Mouse (Mus musculus) heart, embryonic 13.5 days (tissue): ENCODE measurements around the gene Kmt5a. TPM values are rescaled to one million over a fixed set of nuclear protein-coding genes. Genes with fewer than 3 reads are reported as not detected.
A peak's percentile ranks its signal among the peaks of the same experiment; 100 is the strongest.
"Not testable (repeated sequence)": the region's sequence is repeated elsewhere in the genome, so short reads cannot be mapped to it uniquely, and the experiment has no call there.

Experiments used
- ATAC-seq: fragments of 200-750 bp; cut with Nextera tagmentation; 2 replicates; pipeline ENCODE4 v1.8.0; 2017; ENCODE audit warnings: moderate TSS enrichment; ENCODE audit not compliant: insufficient number of reproducible peaks, low FRiP score, low TSS enrichment; ENCODE audit errors: extremely low read depth
- H3K27ac ChIP-seq: fragments of 300-500 bp; sonication (generic); replicated peaks from 2 replicates; pipeline ENCODE4 v1.5.1; 2015; ENCODE audit warnings: moderate library complexity, mild to moderate bottlenecking, inconsistent platforms
- H3K27me3 ChIP-seq: fragments of 300-500 bp; sonication (generic); replicated peaks from 2 replicates; pipeline ENCODE4 v1.6.1; 2015; ENCODE audit warnings: mild to moderate bottlenecking, inconsistent platforms
- H3K36me3 ChIP-seq: fragments of 300-500 bp; sonication (generic); 2 replicates; pipeline ENCODE4 v1.6.1; 2015; ENCODE audit warnings: mild to moderate bottlenecking, inconsistent platforms
- H3K4me1 ChIP-seq: fragments of 300-500 bp; sonication (generic); 2 replicates; pipeline ENCODE4 v1.6.1; 2015; ENCODE audit warnings: inconsistent platforms
- H3K4me2 ChIP-seq: fragments of 300-500 bp; sonication (generic); 2 replicates; pipeline ENCODE4 v1.6.1; 2015; ENCODE audit warnings: inconsistent platforms, mild to moderate bottlenecking, moderate library complexity
- H3K4me3 ChIP-seq: fragments of 300-500 bp; sonication (generic); 2 replicates; pipeline ENCODE4 v1.5.1; 2015; ENCODE audit warnings: moderate library complexity, mild to moderate bottlenecking, inconsistent platforms
- H3K9ac ChIP-seq: fragments of 300-500 bp; sonication (generic); 2 replicates; pipeline ENCODE4 v1.6.1; 2015; ENCODE audit warnings: inconsistent platforms, mild to moderate bottlenecking, moderate library complexity
- H3K9me3 ChIP-seq: fragments of 300-500 bp; sonication (generic); 2 replicates; pipeline ENCODE4 v1.6.1; 2016; ENCODE audit warnings: inconsistent platforms
- WGBS: fragments of 180-500 bp; shearing (Covaris S2); methylation state at CpG from one replicate; pipeline ENCODE4 v1.1.7; 2015; ENCODE audit warnings: mixed read lengths; 5-methylcytosine and 5-hydroxymethylcytosine counted together
- polyA plus RNA-seq: library from polyadenylated mRNA; unstranded; fragments of >200 nt; fragmentation: Nextera tagmentation; extraction: Ambion mirVana; gene quantifications from 2 replicates; pipeline ENCODE4 v1.2.1, GENCODE M21; 2015

Kmt5a gene
- polyA plus RNA-seq, 1 experiment from 2014 or later = 26.7 TPM

- H3K27me3 ChIP-seq = no peaks in the 10 kb centered on the region
- no peak overlapping the region for H3K9ac ChIP-seq
- no peak for ATAC-seq
- peaks cover 9% of the 10 kb centered on the region for H3K4me1 ChIP-seq
- no peak overlapping the region for H3K4me3 ChIP-seq
- 93% methylated on average over 3 of the region's 3 CpGs for WGBS
- H3K36me3 ChIP-seq = peaks cover 57% of the 10 kb centered on the region
- H3K27ac ChIP-seq = no peak overlapping the region
- no peaks in the 10 kb centered on the region for H3K9me3 ChIP-seq
- no peak overlapping the region for H3K4me2 ChIP-seq
Observed at GRCm38 (mm10) chr5:124488885-124489284, 49.2 kb downstream of the Kmt5a start.

- no peak overlapping the region for H3K4me2 ChIP-seq
- no peaks in the 10 kb centered on the region for H3K9me3 ChIP-seq
- H3K27ac ChIP-seq = no peak overlapping the region
- ATAC-seq = no peak
- no peak overlapping the region for H3K4me3 ChIP-seq
- H3K27me3 ChIP-seq = no peaks in the 10 kb centered on the region
- 84% methylated on average over 4 of the region's 4 CpGs for WGBS
- H3K4me1 ChIP-seq = no peaks in the 10 kb centered on the region
- H3K9ac ChIP-seq = no peak overlapping the region
- peaks cover 84% of the 10 kb centered on the region for H3K36me3 ChIP-seq
Observed at GRCm38 (mm10) chr5:124491732-124492131, 52.0 kb downstream of the Kmt5a start.

GRCm38 (mm10) chr5:124492618-124493017 lies 52.9 kb downstream of the Kmt5a start:
- Histone ChIP-seq H3K36me3 (peaks cover 88% of the 10 kb centered on the region), H3K4me3 (no peak overlapping the region), H3K4me1 (peaks cover 3% of the 10 kb centered on the region; the same call in 1 of the 2 replicates), H3K27me3 (no peaks in the 10 kb centered on the region), H3K4me2 (no peak overlapping the region), H3K27ac (no peak overlapping the region), H3K9ac (no peak overlapping the region), H3K9me3 (no peaks in the 10 kb centered on the region)
- no peak for ATAC-seq
- WGBS = 85% methylated on average over 4 of the region's 4 CpGs

DNA sequence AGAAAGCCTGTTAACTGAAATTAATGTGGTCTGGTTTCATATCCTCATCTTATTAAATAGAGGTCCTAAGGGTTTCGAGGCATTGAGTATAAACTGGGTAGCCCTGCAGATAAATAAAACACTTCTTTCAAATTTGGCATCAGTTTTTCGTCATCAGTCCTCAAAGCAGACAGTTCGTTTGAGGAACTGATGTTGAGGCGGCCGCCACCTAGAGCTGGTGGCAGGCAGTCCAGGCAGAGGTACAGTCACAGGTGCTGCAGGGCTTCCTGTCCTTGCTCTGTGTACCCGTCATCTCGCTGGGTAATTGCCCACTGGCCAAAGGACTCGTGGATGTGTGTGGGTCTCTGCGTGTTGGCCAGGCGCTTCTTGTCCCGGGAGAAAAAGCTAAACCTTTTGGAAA lies 53.7 kb downstream of the Kmt5a start:
- Histone ChIP-seq H3K36me3 (peaks cover 86% of the 10 kb centered on the region), H3K4me3 (no peak overlapping the region), H3K27me3 (no peaks in the 10 kb centered on the region), H3K9ac (no peak overlapping the region), H3K4me2 (no peak overlapping the region), H3K9me3 (no peaks in the 10 kb centered on the region), H3K27ac (no peak overlapping the region), H3K4me1 (peaks cover 11% of the 10 kb centered on the region)
- 79% methylated on average over 11 of the region's 11 CpGs for WGBS
- ATAC-seq = no peak

DNA sequence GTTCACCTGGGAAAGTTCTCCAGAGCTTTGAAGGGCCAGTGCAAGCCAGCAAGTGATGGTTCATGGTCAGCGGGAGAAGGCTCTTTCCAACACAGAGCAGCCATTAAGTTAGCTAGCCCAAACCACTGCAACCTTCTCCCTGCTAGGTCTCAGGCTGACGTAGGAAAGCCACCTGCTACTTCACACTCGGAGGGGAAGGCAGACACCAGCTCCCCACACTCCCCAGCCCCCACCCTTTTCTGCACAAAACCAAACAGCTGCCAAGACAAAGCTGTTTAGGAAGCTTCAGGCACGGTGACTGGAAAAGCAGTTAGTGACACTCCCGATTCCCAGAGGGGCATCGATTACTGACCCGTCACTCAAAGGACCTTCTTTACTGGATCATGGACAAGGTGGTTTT lies 55.8 kb downstream of the Kmt5a start:
- H3K27ac ChIP-seq = no peak overlapping the region
- no peak overlapping the region for H3K4me2 ChIP-seq
- no peaks in the 10 kb centered on the region for H3K9me3 ChIP-seq
- peaks cover 22% of the 10 kb centered on the region for H3K4me1 ChIP-seq
- WGBS = 68% methylated on average over 7 of the region's 7 CpGs
- H3K4me3 ChIP-seq = no peak overlapping the region
- no peaks in the 10 kb centered on the region for H3K27me3 ChIP-seq
- no peak overlapping the region for H3K9ac ChIP-seq
- H3K36me3 ChIP-seq = peaks cover 89% of the 10 kb centered on the region
- ATAC-seq = no peak

GRCm38 (mm10) chr5:124496614-124497514 lies 57.1 kb downstream of the Kmt5a start:
- Histone ChIP-seq H3K36me3 (peaks cover 89% of the 10 kb centered on the region), H3K27me3 (no peaks in the 10 kb centered on the region), H3K27ac (no peak overlapping the region; the same call in 1 of the 2 replicates), H3K4me2 (no peak overlapping the region), H3K9ac (no peak overlapping the region), H3K9me3 (no peaks in the 10 kb centered on the region), H3K4me1 (peaks cover 22% of the 10 kb centered on the region), H3K4me3 (no peak overlapping the region)
- ATAC-seq = no peak
- 67% methylated on average over 15 of the region's 15 CpGs for WGBS

- H3K9me3 ChIP-seq = no peaks in the 10 kb centered on the region
- 39% methylated on average over 9 of the region's 9 CpGs for WGBS
- H3K27me3 ChIP-seq = no peaks in the 10 kb centered on the region
- H3K27ac ChIP-seq = peak overlapping the region; percentile 56
- H3K9ac ChIP-seq = 0 out of 2 replicates have a peak overlapping the region, but pooled peaks have one; percentile 28
- H3K4me3 ChIP-seq = no peak overlapping the region
- H3K4me2 ChIP-seq = 0 out of 2 replicates have a peak overlapping the region, but pooled peaks have one; percentile 24
- H3K36me3 ChIP-seq = peaks cover 89% of the 10 kb centered on the region
- ATAC-seq = no peak
- peaks cover 22% of the 10 kb centered on the region for H3K4me1 ChIP-seq
Observed at GRCm38 (mm10) chr5:124498221-124498876, 58.6 kb downstream of the Kmt5a start.

- no peak for ATAC-seq
- peaks cover 22% of the 10 kb centered on the region for H3K4me1 ChIP-seq
- peaks cover 89% of the 10 kb centered on the region for H3K36me3 ChIP-seq
- H3K9ac ChIP-seq = peak overlapping the region; percentile 13; the same call in 1 of the 2 replicates
- no peaks in the 10 kb centered on the region for H3K27me3 ChIP-seq
- WGBS = 31% methylated on average over 5 of the region's 5 CpGs
- H3K4me2 ChIP-seq = no peak overlapping the region
- no peak overlapping the region for H3K4me3 ChIP-seq
- peak overlapping the region; percentile 56 for H3K27ac ChIP-seq
- H3K9me3 ChIP-seq = no peaks in the 10 kb centered on the region
Observed at GRCm38 (mm10) chr5:124499001-124499400, 59.3 kb downstream of the Kmt5a start.

DNA sequence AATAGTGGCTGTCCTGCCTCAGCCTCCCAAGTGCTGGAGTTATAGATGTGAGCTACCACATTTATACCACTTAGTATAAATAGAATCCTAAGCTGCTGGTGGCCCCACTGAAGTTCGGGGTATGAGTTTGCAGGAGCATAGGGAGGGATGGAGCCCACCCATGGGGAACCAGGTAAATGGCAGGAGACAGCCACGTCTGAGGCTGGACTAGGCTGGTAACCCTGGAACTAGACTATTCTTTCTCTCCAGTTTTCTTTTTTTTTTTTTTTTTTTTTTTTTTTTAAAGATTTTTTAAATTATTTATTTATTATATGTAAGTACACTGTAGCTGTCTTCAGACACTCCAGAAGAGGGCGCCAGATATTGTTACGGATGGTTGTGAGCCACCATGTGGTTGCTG lies 60.3 kb downstream of the Kmt5a start:
- not testable (repeated sequence) for H3K27me3 ChIP-seq

GRCm38 (mm10) chr5:124500573-124500972 lies 60.8 kb downstream of the Kmt5a start:
- H3K4me1 ChIP-seq = peaks cover 22% of the 10 kb centered on the region
- H3K27me3 ChIP-seq = no peaks in the 10 kb centered on the region
- H3K9ac ChIP-seq = no peak overlapping the region
- H3K4me2 ChIP-seq = no peak overlapping the region
- no peak for ATAC-seq
- no peak overlapping the region for H3K4me3 ChIP-seq
- no peak overlapping the region for H3K27ac ChIP-seq
- WGBS = 89% methylated on average over 3 of the region's 3 CpGs
- peaks cover 88% of the 10 kb centered on the region for H3K36me3 ChIP-seq
- H3K9me3 ChIP-seq = no peaks in the 10 kb centered on the region

More for the DNA sequence above, 60.3 kb downstream of the Kmt5a start:
- H3K9ac ChIP-seq, ATAC-seq, H3K4me3 ChIP-seq, H3K9me3 ChIP-seq, H3K27ac ChIP-seq, H3K4me2 ChIP-seq: not testable (repeated sequence)
- WGBS = 64% methylated on average over 4 of the region's 4 CpGs
- Histone ChIP-seq H3K4me1 (peaks cover 22% of the 10 kb centered on the region), H3K36me3 (peaks cover 88% of the 10 kb centered on the region)

GRCm38 (mm10) chr5:124501541-124501940 lies 61.8 kb downstream of the Kmt5a start:
- no peak overlapping the region for H3K27ac ChIP-seq
- H3K36me3 ChIP-seq = peaks cover 82% of the 10 kb centered on the region
- 90% methylated on average over 10 of the region's 10 CpGs for WGBS

More at GRCm38 (mm10) chr5:124501541-124501940, 61.8 kb downstream of the Kmt5a start:
- H3K27me3 ChIP-seq = no peaks in the 10 kb centered on the region
- peaks cover 22% of the 10 kb centered on the region for H3K4me1 ChIP-seq
- H3K9ac ChIP-seq = no peak overlapping the region
- H3K9me3 ChIP-seq = no peaks in the 10 kb centered on the region
- no peak overlapping the region for H3K4me3 ChIP-seq
- no peak overlapping the region for H3K4me2 ChIP-seq
- ATAC-seq = no peak
